Mouse (Mus musculus) stomach, postnatal 0 days (tissue): ENCODE results near the gene Mpg. TPM values are rescaled to one million over a fixed set of nuclear protein-coding genes. Genes with fewer than 3 reads are reported as not detected.

Source experiments
- ATAC-seq: fragments of 200-750 bp; cut with Nextera tagmentation; 2 replicates; pipeline ENCODE4 v1.8.0; 2017; ENCODE audit not compliant: low FRiP score, low TSS enrichment
- DNase-seq: peaks from one replicate; pipeline ENCODE4 v3.0.0-alpha.2; 2016; ENCODE audit warnings: low spot score
- H3K27ac ChIP-seq: fragments of 300-500 bp; sonication (generic); replicated peaks from 2 replicates; pipeline ENCODE4 v1.5.1; 2014; ENCODE audit warnings: mild to moderate bottlenecking, control low read depth
- H3K27me3 ChIP-seq: fragments of 300-500 bp; sonication (generic); 2 replicates; pipeline ENCODE4 v1.6.1; 2014; ENCODE audit warnings: low read length; ENCODE audit not compliant: control insufficient read depth, insufficient read depth
- H3K36me3 ChIP-seq: fragments of 300-500 bp; sonication (generic); 2 replicates; pipeline ENCODE4 v1.6.1; 2014; ENCODE audit warnings: low read length, mixed read lengths; ENCODE audit not compliant: control insufficient read depth, insufficient read depth
- H3K4me1 ChIP-seq: fragments of 300-500 bp; sonication (generic); replicated peaks from 2 replicates; pipeline ENCODE4 v1.6.1; 2014; ENCODE audit warnings: antibody characterized with exemption; ENCODE audit not compliant: control insufficient read depth, insufficient read depth
- H3K4me2 ChIP-seq: fragments of 300-500 bp; sonication (generic); replicated peaks from 2 replicates; pipeline ENCODE4 v1.6.1; 2014; ENCODE audit warnings: low read depth, mild to moderate bottlenecking, control low read depth, moderate library complexity
- H3K4me3 ChIP-seq: fragments of 300-500 bp; sonication (generic); 2 replicates; pipeline ENCODE4 v1.5.1; 2014; ENCODE audit warnings: low read depth, low read length, control low read depth
- H3K9ac ChIP-seq: fragments of 300-500 bp; sonication (generic); 2 replicates; pipeline ENCODE4 v1.6.1; 2014; ENCODE audit warnings: mild to moderate bottlenecking, low read length, control low read depth, mixed read lengths
- H3K9me3 ChIP-seq: fragments of 300-500 bp; sonication (generic); 2 replicates; pipeline ENCODE4 v1.6.1; 2016; ENCODE audit warnings: low read length; ENCODE audit not compliant: control insufficient read depth
- CTCF ChIP-seq: IDR thresholded peaks from 2 replicates; pipeline ENCODE4 v1.5.1; 2016; ENCODE audit warnings: antibody characterized with exemption, low read depth, mild to moderate bottlenecking, moderate library complexity
- EP300 ChIP-seq: optimal IDR thresholded peaks from 2 replicates; pipeline ENCODE3; 2016; ENCODE audit warnings: antibody characterized with exemption
- WGBS: fragments of 180-500 bp; shearing (Covaris S2); extraction: QIAGEN DNeasy Blood & Tissue Kit; methylation state at CpG from one replicate; pipeline ENCODE4 v1.1.7; 2014; 5-methylcytosine and 5-hydroxymethylcytosine counted together
- polyA plus RNA-seq: library from polyadenylated mRNA; unstranded; fragments of >200 nt; fragmentation: Nextera tagmentation; extraction: Ambion mirVana; gene quantifications from 2 replicates; pipeline ENCODE4 v1.2.1, GENCODE M21; 2015

The Mpg gene
- polyA plus RNA-seq, 1 experiment from 2014 or later: 19.9 TPM

DNA sequence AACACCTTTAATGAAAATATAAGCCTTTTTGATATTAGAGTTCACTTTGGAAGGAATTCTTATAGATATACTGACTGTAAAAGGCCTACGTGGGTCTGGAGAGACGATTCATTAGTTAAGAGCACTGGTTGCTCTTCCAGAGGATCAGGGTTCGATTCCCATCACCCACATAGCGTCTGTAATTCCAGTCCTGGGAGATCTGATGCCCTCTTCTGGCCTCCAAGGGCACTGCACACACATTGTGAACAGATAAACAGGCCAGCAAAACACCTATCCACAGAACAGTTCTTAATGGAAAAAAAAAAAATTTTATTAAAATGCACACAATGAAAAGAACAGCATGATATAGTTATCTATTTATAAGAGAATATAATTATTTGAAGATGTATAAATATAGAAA lies 39.0 kb upstream of the Mpg start:
- no peak for DNase-seq
- no peaks in the 10 kb centered on the region for H3K4me1 ChIP-seq
- H3K4me2 ChIP-seq: no peak overlapping the region
- no peak overlapping the region for H3K9ac ChIP-seq
- H3K4me3 ChIP-seq: no peak overlapping the region
- no peaks in the 10 kb centered on the region for H3K36me3 ChIP-seq
- no peak overlapping the region for H3K27ac ChIP-seq
- H3K27me3 ChIP-seq: no peaks in the 10 kb centered on the region
- ATAC-seq: no peak
- no peaks in the 10 kb centered on the region for H3K9me3 ChIP-seq
- TF ChIP-seq CTCF (peak; percentile 36), EP300 (no peak)
- 89% methylated on average over 4 of the region's 4 CpGs for WGBS

DNA sequence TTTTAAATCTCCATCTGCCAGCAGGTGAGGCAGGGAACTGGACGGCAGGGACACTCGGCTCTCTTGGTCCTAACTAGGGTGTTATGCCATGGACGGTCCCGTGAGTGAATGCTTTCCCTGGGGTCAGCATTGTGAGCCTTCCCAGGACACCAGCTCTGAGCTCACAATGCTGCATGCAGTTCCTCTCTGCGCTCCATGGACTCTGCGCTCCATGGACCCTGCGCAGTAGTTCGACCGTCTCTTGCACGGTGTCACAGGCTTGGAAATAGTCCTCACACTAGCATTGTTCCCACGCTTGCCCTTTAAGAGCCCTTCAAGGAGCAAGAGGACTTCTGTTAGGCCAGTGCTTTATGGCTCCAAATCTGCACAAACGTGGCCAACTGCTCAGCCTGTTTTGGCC lies 37.4 kb upstream of the Mpg start:
- Histone ChIP-seq H3K9ac (no peak overlapping the region), H3K36me3 (no peaks in the 10 kb centered on the region), H3K27ac (no peak overlapping the region), H3K4me2 (no peak overlapping the region), H3K27me3 (no peaks in the 10 kb centered on the region), H3K4me3 (no peak overlapping the region), H3K9me3 (no peaks in the 10 kb centered on the region), H3K4me1 (no peaks in the 10 kb centered on the region)
- TF ChIP-seq EP300 (no peak), CTCF (no peak)
- 80% methylated on average over 12 of the region's 12 CpGs for WGBS
- DNase-seq: no peak
- no peak for ATAC-seq

DNA sequence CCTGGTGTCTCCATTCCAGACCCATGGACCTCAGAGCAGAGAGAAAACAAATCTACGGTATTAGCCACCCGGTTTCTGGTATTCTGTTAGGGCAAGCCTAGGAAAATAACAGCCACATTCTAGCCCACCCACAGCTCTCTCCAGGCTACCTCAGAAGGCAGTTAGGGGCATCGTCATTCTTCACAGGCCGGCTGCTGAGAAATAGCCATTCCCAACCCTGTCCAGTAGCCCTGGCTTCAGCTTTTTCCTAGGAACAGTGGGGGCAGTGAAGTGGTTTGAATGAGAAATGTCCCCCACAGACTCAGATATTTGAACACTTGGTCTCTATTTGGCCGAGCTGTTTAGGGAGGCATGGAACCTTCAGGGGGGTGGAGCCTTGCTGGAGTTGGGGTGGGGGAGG lies 36.9 kb upstream of the Mpg start:
- Histone ChIP-seq H3K4me1 (no peaks in the 10 kb centered on the region), H3K27ac (no peak overlapping the region), H3K27me3 (no peaks in the 10 kb centered on the region), H3K9me3 (no peaks in the 10 kb centered on the region), H3K9ac (no peak overlapping the region), H3K4me3 (no peak overlapping the region), H3K4me2 (no peak overlapping the region), H3K36me3 (no peaks in the 10 kb centered on the region)
- 63% methylated on average over 5 of the region's 5 CpGs for whole genome bisulfite sequencing
- ATAC-seq (no peak), DNase-seq (no peak)
- no peak for TF ChIP-seq CTCF
- TF ChIP-seq EP300: no peak

DNA sequence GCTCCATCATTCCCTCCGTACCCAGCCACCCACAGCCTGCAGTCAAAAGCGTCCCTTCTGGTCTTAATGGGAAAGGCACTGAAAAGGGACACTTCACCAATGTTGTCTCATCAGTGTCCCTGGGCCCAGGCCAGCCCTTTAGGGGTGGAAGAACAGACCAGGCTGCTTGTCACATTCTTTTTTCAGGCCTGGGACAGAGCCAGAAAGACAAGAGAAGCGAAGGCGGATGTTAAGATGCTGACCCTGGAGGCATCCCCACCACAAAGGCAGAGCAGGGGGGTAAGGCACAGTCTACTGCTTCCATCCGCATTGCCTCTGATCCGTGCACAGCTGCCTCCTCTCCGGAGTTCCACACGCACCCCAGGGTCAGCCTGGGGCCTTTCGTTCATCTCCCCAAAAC lies 36.2 kb upstream of the Mpg start:
- H3K9me3 ChIP-seq: no peaks in the 10 kb centered on the region
- H3K4me2 ChIP-seq: no peak overlapping the region
- H3K9ac ChIP-seq: no peak overlapping the region
- H3K4me3 ChIP-seq: no peak overlapping the region
- WGBS: 83% methylated on average over 9 of the region's 9 CpGs
- no peak overlapping the region for H3K27ac ChIP-seq
- ATAC-seq (no peak), DNase-seq (no peak)
- H3K27me3 ChIP-seq: no peaks in the 10 kb centered on the region
- H3K36me3 ChIP-seq: no peaks in the 10 kb centered on the region
- TF ChIP-seq EP300 (no peak), CTCF (no peak)
- no peaks in the 10 kb centered on the region for H3K4me1 ChIP-seq

DNA sequence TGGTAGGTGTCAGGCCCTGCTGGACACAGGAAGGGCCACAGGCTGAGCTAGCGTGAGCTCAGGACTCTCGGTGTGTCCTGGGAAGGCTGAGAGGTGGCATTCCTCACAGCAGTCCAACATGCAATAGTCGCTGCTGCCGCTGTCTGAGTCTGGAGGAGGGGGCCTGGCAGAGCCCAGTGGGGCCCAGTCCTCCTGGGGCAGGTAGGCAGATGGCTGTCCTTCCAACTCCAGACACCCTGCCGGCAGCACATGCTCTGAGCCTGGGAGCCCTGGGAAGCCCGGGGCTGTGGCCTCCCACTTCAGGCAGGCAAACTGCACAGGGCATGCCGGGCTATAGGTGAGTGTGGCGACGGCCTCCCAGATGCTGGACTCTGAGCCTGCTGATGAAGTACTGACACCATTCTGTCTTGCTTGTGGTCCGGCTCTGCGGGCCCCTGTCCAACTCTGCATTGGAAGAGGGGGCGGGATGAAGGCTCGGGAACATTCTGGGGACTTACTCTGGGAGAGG lies 35.6 kb upstream of the Mpg start:
- TF ChIP-seq CTCF (no peak), EP300 (no peak)
- no peaks in the 10 kb centered on the region for H3K4me1 ChIP-seq
- no peak overlapping the region for H3K27ac ChIP-seq
- ATAC-seq (peak; percentile 36; the same call in 1 of the 2 replicates), DNase-seq (no peak)
- no peaks in the 10 kb centered on the region for H3K36me3 ChIP-seq
- no peak overlapping the region for H3K4me3 ChIP-seq
- H3K27me3 ChIP-seq: no peaks in the 10 kb centered on the region
- WGBS: 76% methylated on average over 13 of the region's 13 CpGs
- no peak overlapping the region for H3K4me2 ChIP-seq
- H3K9me3 ChIP-seq: no peaks in the 10 kb centered on the region
- H3K9ac ChIP-seq: no peak overlapping the region

DNA sequence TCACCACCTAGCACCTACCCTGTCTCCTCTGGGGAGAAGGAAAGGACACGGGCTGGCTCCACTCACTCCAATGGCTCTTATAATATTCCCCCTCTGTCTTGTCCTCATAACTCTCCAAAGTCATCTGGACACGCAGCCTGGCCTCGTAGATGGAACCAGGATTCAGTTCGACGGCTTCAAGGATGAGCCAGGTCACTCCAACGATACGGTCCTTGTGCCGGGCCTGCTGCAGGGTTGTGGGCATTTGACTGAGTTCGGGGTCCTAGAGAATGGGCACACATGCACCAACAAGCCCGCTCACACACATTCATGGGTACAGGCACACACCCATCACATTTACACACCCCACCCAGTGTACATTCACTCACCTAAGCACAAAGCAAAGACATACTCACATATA lies 33.1 kb upstream of the Mpg start:
- Histone ChIP-seq H3K4me2 (no peak overlapping the region), H3K36me3 (no peaks in the 10 kb centered on the region), H3K27me3 (no peaks in the 10 kb centered on the region), H3K4me3 (no peak overlapping the region), H3K27ac (no peak overlapping the region), H3K9me3 (no peaks in the 10 kb centered on the region), H3K9ac (no peak overlapping the region), H3K4me1 (no peaks in the 10 kb centered on the region)
- ATAC-seq (no peak), DNase-seq (no peak)
- TF ChIP-seq CTCF (no peak), EP300 (no peak)
- WGBS: 73% methylated on average over 10 of the region's 10 CpGs
